In the genomic region with DNA sequence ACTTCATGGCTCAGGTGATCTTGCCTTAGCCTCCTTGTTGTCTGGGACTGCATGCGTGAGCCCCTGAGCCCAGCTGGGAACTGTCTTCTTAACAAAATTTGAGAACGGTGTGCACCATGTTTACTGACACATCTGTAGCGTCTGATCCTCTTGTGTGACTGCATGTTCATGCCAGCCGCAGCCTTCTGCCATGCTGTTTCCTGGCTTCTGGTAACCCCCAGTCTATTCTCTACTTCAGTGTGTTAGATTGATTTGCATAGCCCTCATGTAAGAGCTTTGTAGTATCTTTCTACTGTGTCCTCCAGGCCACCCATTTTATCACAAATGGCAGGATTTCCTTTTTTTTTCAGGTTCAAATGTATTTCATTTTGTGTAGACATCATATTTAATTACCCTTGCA, we compare ENCODE assay signal across 17 mouse cellular contexts.
"Had no signal": no experiment of that assay in that cellular context is flagged by ENCODE, and none has a peak within 500 bp of the region (broad histone marks: within the 10 kb centered on the region; RNA-seq: fewer than 3 reads in every experiment).

No protein-coding gene starts in this region.

- H3K4me2 ChIP-seq: neural tube, embryonic 12.5 days; neural tube, embryonic 13.5 days; neural tube, embryonic 15.5 days; stomach, embryonic 15.5 days had no signal

- H3K27ac ChIP-seq: neural tube, embryonic 12.5 days; neural tube, embryonic 13.5 days; neural tube, embryonic 15.5 days; stomach, embryonic 15.5 days; stomach, postnatal 0 days had no signal

- H3K27me3 ChIP-seq: neural tube, embryonic 12.5 days; neural tube, embryonic 13.5 days; neural tube, embryonic 15.5 days; stomach, embryonic 15.5 days had no signal

- DNase-seq: retina, postnatal 1 day; right cerebral cortex, adult 18-20 months; right cerebral cortex, postnatal 14 days; right cerebral cortex, postnatal 25 days; right cerebral cortex, postnatal 4 days; spleen, adult 18-20 months; thymus, adult 18-20 months; thymus, adult 2 months; thymus, postnatal 14 days; thymus, postnatal 25 days; thymus, postnatal 36 days; thymus, postnatal 4 days had no signal

- H3K9ac ChIP-seq: neural tube, embryonic 12.5 days; neural tube, embryonic 13.5 days; neural tube, embryonic 15.5 days; stomach, embryonic 15.5 days had no signal

- H3K4me3 ChIP-seq: neural tube, embryonic 12.5 days; neural tube, embryonic 13.5 days; neural tube, embryonic 15.5 days; stomach, embryonic 15.5 days had no signal

- H3K4me1 ChIP-seq: neural tube, embryonic 12.5 days; neural tube, embryonic 13.5 days; neural tube, embryonic 15.5 days; stomach, embryonic 15.5 days had no signal

- H3K9me3 ChIP-seq: neural tube, embryonic 12.5 days; neural tube, embryonic 15.5 days; stomach, embryonic 15.5 days had no signal
